Mouse (Mus musculus) c-Kit-positive CD71-positive TER-119-positive erythroid progenitor cells, embryonic 14.5 days (primary cell): Measurements from ENCODE around the gene Pglyrp2.

Source experiments
- DNase-seq: peaks from one replicate; pipeline ENCODE4 v3.0.0-alpha.2; 2013; ENCODE audit warnings: low spot score

The Pglyrp2 gene

DNA sequence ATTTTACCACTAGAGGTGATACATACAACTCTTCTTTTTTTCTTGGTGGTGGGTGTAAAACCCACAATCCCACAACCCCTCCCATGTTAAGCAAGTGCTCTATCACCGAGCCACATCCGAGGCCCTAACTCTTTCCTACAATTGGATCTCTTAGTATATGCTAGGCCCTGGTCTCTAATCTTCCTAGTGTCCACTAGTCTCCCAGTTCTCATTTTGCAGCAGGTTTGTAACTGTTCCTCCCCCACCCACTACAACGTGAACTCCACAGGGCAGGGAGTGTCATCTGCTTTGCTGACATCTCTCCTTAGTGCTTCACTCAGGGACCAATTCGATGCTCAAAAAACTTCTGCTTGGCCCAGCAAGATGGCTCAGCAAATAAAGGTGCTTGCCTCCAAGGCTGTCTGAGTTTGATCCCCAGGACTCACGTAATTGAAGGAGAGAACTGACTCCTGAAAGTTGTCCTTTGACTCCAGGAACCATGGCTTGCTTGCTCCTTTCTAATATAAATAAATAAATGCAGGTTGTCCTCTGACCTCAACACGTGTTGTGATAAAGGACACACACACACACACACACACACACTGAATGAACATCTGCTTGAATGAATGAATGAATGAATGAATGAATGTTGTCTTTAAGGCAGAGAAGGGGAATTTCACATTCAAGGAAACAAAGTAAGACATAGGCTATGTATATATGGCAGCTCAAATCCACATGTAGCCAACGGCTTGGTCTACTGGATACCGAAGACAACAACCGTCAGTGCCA lies 21.8 kb downstream of the Pglyrp2 start:
- no peak for DNase-seq

GRCm38 (mm10) chr17:32396266-32396665 lies 27.7 kb downstream of the Pglyrp2 start:
- DNase-seq = no peak

DNA sequence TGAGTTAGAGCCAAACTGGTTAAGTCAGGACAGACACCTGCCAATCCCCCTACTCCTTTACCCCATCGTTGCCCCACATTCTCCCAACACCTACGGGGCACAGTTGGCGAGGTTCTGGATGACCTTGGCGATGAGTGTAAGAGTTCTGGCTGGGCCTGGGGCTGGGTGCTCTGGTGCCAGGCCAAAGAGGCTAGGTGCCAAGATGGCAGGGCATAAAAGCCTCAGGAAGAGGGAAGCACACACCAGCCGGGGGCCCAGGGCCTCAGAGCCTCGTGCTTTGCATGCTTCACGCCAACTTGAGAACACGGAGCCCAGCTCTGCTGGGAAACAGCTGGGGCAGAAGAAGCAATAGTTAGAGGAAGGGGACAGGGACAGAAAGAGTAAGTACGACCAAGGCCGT lies 30.0 kb downstream of the Pglyrp2 start:
- no peak for DNase-seq

- peak; percentile 79 for DNase-seq
Observed at GRCm38 (mm10) chr17:32389101-32389659, 34.8 kb downstream of the Pglyrp2 start, which contains the start of gene Wiz. Gene Wiz, minus strand, starts transcription at chr17:32389439.

- DNase-seq = no peak
Observed at GRCm38 (mm10) chr17:32388370-32389100, 35.4 kb downstream of the Pglyrp2 start.

- DNase-seq = no peak
Observed at GRCm38 (mm10) chr17:32387986-32388369, 36.0 kb downstream of the Pglyrp2 start.

DNA sequence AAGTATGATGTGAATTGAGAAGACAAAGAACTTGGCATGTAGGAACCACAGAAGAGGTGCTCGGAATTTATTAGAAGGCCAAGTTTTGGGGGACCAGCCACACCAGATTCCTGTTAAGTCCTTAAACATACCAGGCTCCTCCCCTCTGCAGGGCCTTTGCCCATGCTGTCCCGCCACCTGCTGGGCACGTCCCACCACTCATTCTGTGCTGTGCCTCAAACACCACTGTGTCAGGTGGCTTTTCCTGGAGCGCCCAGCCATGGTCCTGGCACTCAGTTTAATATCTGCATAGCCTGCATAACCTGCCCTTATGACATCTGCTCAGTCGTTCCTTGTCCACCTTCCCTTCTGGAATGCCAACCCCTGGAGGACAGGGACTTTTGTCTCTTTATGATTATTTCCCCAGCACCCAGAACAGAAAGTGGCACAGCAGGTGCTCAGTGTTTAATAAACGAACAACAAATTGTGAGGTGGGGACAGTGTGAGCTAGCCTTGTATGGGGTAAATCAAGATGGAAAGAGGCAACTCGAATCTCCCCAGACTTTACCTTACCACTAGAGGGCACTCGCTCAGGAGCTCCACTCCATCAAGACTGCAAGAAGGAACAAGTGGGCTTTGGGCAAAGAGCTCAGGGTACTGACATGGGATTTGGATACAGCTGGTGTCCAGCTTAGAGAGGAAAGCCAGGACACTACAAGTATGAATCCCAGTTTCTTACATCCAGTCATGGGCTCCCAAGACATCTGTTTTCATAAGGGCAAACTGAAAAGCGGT lies 37.1 kb downstream of the Pglyrp2 start:
- peak; percentile 61 for DNase-seq

- DNase-seq = no peak
Observed at GRCm38 (mm10) chr17:32383661-32384060, 40.3 kb downstream of the Pglyrp2 start.

- no peak for DNase-seq
Observed at GRCm38 (mm10) chr17:32382576-32382975, 41.4 kb downstream of the Pglyrp2 start.

- DNase-seq = no peak
Observed at GRCm38 (mm10) chr17:32378786-32379185, 45.2 kb downstream of the Pglyrp2 start.

- DNase-seq = no peak
Observed at GRCm38 (mm10) chr17:32377137-32377536, 46.8 kb downstream of the Pglyrp2 start.

- no peak for DNase-seq
Observed at GRCm38 (mm10) chr17:32376475-32376874, 47.5 kb downstream of the Pglyrp2 start.

DNA sequence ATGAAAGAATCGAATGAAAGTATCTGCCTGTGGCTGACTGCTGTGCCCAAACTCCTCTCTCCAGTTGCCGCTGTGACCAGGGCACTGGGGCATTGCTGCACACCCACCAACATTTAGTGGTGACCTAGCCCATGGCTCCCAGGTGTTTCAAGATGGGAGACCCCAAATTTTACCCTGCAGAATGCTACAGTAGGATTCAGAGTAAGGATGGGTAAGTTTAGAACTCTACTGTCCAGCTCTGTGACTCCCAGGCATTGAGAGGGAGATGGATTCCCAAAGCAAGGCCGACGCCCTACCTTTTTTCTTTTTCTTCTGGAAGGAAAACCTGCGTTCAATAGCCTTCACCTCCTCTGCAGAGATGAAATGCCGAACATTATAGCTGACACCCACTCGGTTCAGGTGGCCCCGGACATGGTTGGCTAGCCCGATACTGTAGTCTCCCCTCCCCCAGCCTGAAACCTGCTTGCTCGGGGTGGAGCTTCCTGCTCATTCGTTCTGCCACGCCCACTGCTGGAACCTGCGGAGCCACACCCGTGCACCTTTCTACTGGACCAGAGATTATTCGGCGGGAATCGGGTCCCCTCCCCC lies 54.9 kb downstream of the Pglyrp2 start:
- DNase-seq = no peak

- no peak for DNase-seq
Observed at GRCm38 (mm10) chr17:32367706-32368105, 56.3 kb downstream of the Pglyrp2 start.

DNA sequence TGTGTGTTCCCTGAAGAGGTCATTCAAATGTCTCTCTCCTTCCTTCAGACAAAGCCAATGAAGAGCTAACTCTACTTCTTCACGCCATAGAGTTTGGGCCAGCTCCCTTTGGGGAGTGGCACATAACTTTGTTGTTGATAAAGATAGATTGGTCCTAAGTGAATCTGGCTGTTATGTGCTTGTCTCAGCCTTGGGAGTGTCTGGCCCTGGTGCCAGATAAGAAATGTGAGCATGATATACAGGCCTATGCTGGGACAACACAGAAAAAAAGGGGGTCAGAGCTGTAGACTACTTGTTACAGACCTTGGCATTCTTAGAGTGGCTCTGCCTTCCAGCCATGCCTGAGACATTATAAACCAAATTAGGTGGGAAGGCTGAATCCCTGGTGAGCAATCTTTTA lies 58.7 kb downstream of the Pglyrp2 start:
- no peak for DNase-seq

DNA sequence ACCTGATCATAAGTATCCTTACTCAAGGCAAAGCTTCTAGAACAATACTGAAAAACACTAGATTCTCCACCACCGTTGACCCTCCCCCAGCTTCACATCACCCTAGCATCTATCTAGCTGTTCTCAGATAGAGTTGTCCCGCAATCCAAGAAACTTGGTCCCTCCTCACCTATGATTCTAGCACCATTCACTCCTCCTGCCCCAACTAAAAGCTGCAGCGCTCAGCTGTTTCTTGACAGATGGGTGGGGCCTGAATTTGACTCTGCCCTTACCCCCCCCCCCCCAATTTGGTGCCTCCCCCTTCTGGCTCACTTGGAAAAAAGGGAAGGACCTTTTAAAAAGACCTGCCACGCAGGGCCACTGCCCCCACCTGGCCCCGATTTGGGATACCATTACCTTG lies 59.1 kb downstream of the Pglyrp2 start:
- DNase-seq = no peak

- DNase-seq = peak; percentile 81
Observed at GRCm38 (mm10) chr17:32364331-32364730, 59.6 kb downstream of the Pglyrp2 start.

DNA sequence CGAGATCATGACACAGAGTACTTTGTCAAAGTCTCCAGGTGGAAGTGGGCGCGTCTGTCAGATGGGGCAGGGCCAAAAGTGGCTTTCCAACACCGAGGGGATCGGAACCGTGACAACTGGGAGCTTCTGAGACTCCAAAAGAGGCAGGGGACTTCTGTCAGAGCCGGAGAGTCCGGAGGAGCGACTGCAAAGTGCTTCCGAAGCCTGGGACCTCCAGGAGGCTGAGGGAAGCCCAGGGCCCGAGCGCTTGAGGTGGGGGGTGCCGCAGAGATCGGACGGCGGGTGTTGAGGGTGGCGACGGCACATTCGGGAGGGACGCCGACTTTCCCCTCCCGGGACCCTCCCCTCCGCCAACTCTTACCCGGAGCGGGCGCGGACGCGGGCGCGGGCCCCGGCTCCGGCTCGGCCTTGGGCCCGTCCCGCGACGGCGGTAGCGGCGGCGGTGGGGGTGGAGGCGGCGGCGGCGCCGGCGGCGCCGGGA lies 60.1 kb downstream of the Pglyrp2 start:
- DNase-seq = no peak

- no peak for DNase-seq
Observed at GRCm38 (mm10) chr17:32362686-32363085, 61.3 kb downstream of the Pglyrp2 start.
